Mouse (Mus musculus) olfactory bulb, adult 2 months (tissue): ENCODE measurements around the gene Paqr9. TPM values are rescaled to one million over a fixed set of nuclear protein-coding genes. Genes with fewer than 3 reads are reported as not detected.

Experiments used
- H3K27ac ChIP-seq: fragments of 200-500 bp; 2 replicates; pipeline ENCODE4 v1.5.1; 2012; ENCODE audit warnings: low read depth, low read length; ENCODE audit not compliant: insufficient read depth
- H3K4me1 ChIP-seq: fragments of 200-500 bp; 2 replicates; pipeline ENCODE4 v1.6.1; 2012; ENCODE audit warnings: low read length; ENCODE audit not compliant: control insufficient read depth, insufficient read depth
- H3K4me3 ChIP-seq: fragments of 200-500 bp; 2 replicates; pipeline ENCODE4 v1.5.1; 2012; ENCODE audit warnings: mild to moderate bottlenecking, low read depth, low read length, moderate library complexity; ENCODE audit not compliant: insufficient read depth
- CTCF ChIP-seq: fragments of 200-500 bp; IDR thresholded peaks from 2 replicates; pipeline ENCODE4 v1.5.1; 2012; ENCODE audit warnings: low read depth, mild to moderate bottlenecking, low read length, moderate library complexity; ENCODE audit not compliant: insufficient read depth
- POLR2A ChIP-seq: fragments of 200-500 bp; IDR thresholded peaks from 2 replicates; pipeline ENCODE4 v1.6.1; 2012; ENCODE audit warnings: mild to moderate bottlenecking, low read depth, low read length, moderate library complexity; ENCODE audit not compliant: insufficient read depth
- WGBS: fragments of 180-500 bp; shearing (Covaris S2); methylation state at CpG from one replicate; pipeline ENCODE4 v1.1.7; 2018; 5-methylcytosine and 5-hydroxymethylcytosine counted together
- polyA plus RNA-seq: library from polyadenylated mRNA; stranded (reverse); fragments of >200 nt; gene quantifications from 2 replicates; pipeline ENCODE4 v1.2.4, GENCODE M21; 2012; ENCODE audit warnings: low replicate concordance; ENCODE audit not compliant: missing spikeins, insufficient read depth, insufficient read length

Paqr9 gene
- polyA plus RNA-seq, 1 experiment, result not detected

DNA sequence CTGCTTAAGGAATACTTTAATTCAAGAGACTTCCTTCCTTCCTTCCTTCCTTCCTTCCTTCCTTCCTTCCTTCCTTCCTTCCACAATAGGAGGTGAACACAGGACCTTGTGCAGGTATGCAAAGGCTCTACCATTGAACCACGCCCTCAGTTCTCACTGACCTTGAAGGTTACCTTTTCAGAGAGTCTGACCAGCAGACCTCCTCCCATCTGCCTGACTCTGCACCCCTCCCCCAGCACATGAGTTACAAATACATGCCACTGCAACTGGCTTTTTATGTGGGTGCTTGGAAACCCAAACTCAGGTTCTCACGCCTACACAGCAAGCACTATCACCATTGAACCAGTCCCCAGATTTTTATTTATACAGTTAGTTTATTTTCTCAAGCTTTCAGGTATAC lies 36.9 kb upstream of the Paqr9 start:
- Histone ChIP-seq H3K27ac (no peak overlapping the region), H3K4me1 (peaks cover 2% of the 10 kb centered on the region), H3K4me3 (no peak overlapping the region)
- WGBS, result 91% methylated on average over 2 of the region's 2 CpGs
- TF ChIP-seq POLR2A (no peak), CTCF (no peak)

DNA sequence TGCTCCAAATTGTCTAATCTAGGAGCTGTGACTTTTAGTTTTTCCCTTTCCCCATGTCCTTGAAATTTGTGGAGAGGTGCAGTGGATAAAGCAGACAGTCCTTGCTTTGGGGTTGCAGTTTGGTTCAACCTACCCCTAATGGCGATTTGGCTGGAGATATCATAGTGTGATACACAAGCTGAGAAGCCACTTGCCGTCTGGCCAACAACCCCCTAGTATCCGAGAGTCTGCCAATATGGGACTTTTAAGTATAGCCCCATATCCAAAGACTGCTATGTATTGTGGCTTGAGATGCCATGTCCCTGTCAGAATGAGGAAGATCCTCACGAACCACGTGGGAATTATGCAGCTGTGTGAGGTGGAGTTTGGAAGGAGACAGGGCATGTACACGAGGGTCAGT lies 34.1 kb upstream of the Paqr9 start:
- H3K4me1 ChIP-seq, result peaks cover 2% of the 10 kb centered on the region
- TF ChIP-seq POLR2A (no peak), CTCF (no peak)
- WGBS, result 68% methylated on average over 6 of the region's 6 CpGs
- no peak overlapping the region for H3K4me3 ChIP-seq
- no peak overlapping the region for H3K27ac ChIP-seq

DNA sequence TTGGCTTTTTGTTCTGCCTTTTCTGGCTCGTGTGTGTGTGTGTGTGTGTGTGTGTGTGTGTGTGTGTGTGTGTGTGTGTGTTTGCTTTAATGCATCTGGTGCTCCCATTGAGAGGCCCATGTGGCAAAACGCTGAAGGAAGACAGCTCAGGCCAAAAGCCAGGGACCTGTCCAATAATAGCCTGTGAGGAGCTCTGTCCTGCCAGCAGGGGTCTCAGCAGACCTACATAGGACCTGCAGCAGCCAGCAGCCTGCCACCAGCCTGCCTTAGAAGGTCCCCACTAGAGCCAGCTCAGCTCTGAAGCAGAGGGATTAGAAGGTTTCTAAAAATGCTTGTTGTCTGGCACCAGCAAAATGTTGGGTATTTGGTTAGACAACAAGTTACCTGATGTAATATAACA lies 33.5 kb upstream of the Paqr9 start:
- 4% methylated on average over 2 of the region's 2 CpGs for WGBS
- no peak for TF ChIP-seq POLR2A
- TF ChIP-seq CTCF, result no peak
- no peak overlapping the region for H3K27ac ChIP-seq
- no peak overlapping the region for H3K4me3 ChIP-seq
- peaks cover 2% of the 10 kb centered on the region for H3K4me1 ChIP-seq

DNA sequence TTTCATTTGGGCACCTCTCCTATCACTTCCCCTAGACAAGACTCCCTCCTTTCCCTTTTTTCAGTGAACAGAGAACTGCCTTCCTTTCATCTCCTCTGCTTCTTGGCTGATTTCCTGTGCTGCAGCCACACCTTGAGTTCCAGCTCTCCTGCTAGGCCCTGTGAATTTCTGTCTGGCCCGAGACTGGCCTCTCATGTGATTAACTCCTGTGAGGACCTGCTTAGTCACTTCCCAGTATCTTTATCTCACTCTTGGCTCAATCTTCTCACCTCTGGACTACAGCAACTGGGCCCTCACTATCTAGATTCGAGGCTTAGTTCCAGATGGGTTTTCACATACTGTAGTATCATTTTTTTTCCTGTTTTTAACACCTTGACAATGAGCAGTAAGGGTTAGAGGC lies 31.8 kb upstream of the Paqr9 start:
- TF ChIP-seq CTCF (no peak), POLR2A (no peak)
- Histone ChIP-seq H3K27ac (no peak overlapping the region), H3K4me1 (no peaks in the 10 kb centered on the region), H3K4me3 (no peak overlapping the region)
- 64% methylated on average over 2 of the region's 2 CpGs for WGBS

GRCm38 (mm10) chr9:95531144-95531543 lies 28.3 kb upstream of the Paqr9 start:
- no peak overlapping the region for H3K27ac ChIP-seq
- 41% methylated on average over 3 of the region's 3 CpGs for WGBS
- no peaks in the 10 kb centered on the region for H3K4me1 ChIP-seq
- H3K4me3 ChIP-seq, result no peak overlapping the region
- TF ChIP-seq POLR2A (no peak), CTCF (no peak)

DNA sequence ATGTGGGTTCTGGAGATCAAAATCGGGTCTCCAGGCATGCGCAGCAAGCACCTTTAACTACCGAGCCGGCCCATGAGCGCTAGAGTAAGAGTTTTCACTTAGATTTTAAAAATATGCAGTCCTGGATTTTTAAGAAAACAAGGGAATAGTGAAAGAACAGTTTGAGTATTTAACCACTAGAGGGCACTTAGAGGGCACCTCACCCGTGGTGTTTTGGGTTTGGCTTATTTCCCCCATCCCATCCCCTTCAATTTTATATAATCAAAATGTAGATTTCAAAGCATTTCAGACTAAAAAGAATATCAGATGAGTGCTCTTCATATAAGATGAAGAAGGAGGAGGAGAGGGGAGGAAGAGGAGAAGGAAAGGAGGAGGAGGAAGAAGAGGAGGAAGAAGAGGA lies 25.6 kb upstream of the Paqr9 start:
- H3K4me1 ChIP-seq, result no peaks in the 10 kb centered on the region
- TF ChIP-seq CTCF, result no peak
- no peak for TF ChIP-seq POLR2A
- H3K4me3 ChIP-seq, result no peak overlapping the region
- 31% methylated on average over 6 of the region's 6 CpGs for WGBS
- H3K27ac ChIP-seq, result no peak overlapping the region

DNA sequence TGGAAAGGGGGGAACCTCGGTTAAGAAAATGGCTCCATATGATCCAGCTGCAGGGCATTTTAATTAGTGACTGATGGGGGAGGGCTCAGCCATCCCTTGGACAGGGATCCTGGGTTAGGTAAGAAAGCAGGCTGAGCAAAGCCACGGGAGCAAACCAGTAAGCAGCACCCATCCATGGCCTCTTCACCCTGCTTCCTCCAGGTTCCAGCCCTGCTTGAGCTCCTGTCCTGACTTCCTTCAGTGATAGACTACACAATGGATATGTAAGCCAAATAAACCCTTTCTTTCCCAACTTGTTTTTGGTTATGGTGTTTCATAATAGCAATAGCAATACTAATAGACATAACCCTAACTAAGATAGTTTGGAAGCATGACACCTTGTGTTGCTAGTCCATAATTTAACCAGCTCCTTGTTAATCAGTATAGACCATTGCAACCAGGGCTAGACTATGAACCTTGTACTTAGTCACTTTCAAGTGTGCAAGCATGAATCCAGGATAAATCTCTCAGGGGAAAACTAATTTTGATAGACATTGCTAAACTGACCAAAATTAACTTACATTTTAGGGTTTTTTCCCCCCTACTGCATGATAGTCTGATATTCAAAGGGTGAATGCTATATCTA lies 20.2 kb upstream of the Paqr9 start:
- WGBS, result 73% methylated on average over 2 of the region's 2 CpGs
- H3K27ac ChIP-seq, result no peak overlapping the region
- TF ChIP-seq POLR2A (no peak), CTCF (no peak)
- no peak overlapping the region for H3K4me3 ChIP-seq
- H3K4me1 ChIP-seq, result 0 out of 2 replicates have a peak, but pooled peaks cover 3% of the 10 kb centered on the region

DNA sequence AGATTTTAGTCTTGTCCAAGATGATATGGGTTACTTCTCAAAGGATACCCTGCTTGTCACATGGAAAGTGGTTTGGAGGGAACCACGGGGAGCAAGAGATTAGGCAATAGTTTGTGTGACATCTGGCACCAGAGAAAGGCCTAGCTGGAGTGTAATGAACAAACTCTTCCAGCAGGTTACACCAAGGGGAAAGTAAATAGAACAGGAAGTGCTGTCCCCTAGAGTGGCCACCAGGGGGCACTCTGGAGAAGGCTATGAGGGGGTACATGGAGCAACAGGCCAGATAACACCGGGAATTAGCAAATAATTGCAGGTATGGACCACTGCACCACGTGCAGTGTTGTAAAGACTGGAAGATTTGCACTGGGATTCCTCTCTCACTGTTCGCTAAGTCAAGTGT lies 19.0 kb upstream of the Paqr9 start:
- no peak overlapping the region for H3K4me3 ChIP-seq
- no peak for TF ChIP-seq POLR2A
- TF ChIP-seq CTCF, result no peak
- H3K4me1 ChIP-seq, result 0 out of 2 replicates have a peak, but pooled peaks cover 3% of the 10 kb centered on the region
- WGBS, result 57% methylated on average over 4 of the region's 4 CpGs
- H3K27ac ChIP-seq, result no peak overlapping the region

DNA sequence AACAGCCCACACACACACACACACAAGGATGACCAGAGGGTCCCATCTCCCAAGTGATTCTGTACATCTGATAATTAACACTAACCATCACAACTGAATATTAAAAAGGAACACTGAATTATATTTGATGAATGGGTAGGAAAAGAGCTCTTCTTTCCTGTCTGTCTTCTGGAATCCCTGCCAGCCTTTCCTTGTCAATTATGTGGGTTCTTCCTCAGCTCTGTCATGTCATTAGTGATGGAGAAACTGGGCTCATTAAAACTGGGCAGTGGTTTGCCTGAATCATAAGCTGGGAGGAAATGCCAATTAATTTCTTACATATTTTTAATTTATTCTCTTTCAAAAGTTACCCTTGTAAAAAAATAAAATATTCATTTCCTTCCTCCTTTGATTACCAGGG lies 18.2 kb upstream of the Paqr9 start:
- H3K4me3 ChIP-seq, result no peak overlapping the region

More for the DNA sequence above, 18.2 kb upstream of the Paqr9 start:
- no peak overlapping the region for H3K27ac ChIP-seq
- no peak for TF ChIP-seq POLR2A
- TF ChIP-seq CTCF, result no peak
- H3K4me1 ChIP-seq, result 0 out of 2 replicates have a peak, but pooled peaks cover 3% of the 10 kb centered on the region
